Mouse (Mus musculus) CH12.LX (cell line): ENCODE data around the gene Med1. TPM values are rescaled to one million over a fixed set of nuclear protein-coding genes. Genes with fewer than 3 reads are reported as not detected.
"Not testable (repeated sequence)": the region's sequence is repeated elsewhere in the genome, so short reads cannot be mapped to it uniquely, and the experiment has no call there.

Experiments used
- DNase-seq: peaks from one replicate; pipeline ENCODE4 v3.0.0-alpha.2; 2013; ENCODE audit errors: extremely low read depth
- H3K27ac ChIP-seq: 2 replicates; pipeline ENCODE4 v1.5.1; 2012; ENCODE audit warnings: low read depth, mild to moderate bottlenecking, control low read depth, moderate library complexity; ENCODE audit not compliant: insufficient read depth
- H3K27me3 ChIP-seq: replicated peaks from 2 replicates; pipeline ENCODE3; 2012; ENCODE audit warnings: inconsistent platforms
- H3K36me3 ChIP-seq, 2 experiments: replicated peaks in 1 of 2; 2 replicates each; pipeline versions ENCODE3 to v1.6.1; 2012; ENCODE audit warnings: inconsistent platforms in 1 of 2, low read length in 1 of 2, mild to moderate bottlenecking in 1 of 2, mixed read lengths in 1 of 2, moderate library complexity in 1 of 2; ENCODE audit not compliant: control insufficient read depth in 1 of 2, insufficient read depth in 1 of 2
- H3K4me1 ChIP-seq, 2 experiments: 2 replicates each; pipeline ENCODE4 v1.6.1; 2012; ENCODE audit warnings: inconsistent platforms in 1 of 2, moderate library complexity in 1 of 2; ENCODE audit not compliant: insufficient read depth in 2 of 2, control insufficient read depth in 1 of 2
- H3K4me2 ChIP-seq: 2 replicates; pipeline ENCODE4 v1.6.1; 2012; ENCODE audit warnings: low read depth, mild to moderate bottlenecking, control low read depth; ENCODE audit not compliant: poor library complexity, insufficient read depth, severe bottlenecking
- H3K4me3 ChIP-seq, 3 experiments: fragments of 150-350 bp in 1 of 3; sonication (generic) in 1 of 3; replicated peaks in 1 of 3; 2 replicates each; pipeline versions ENCODE3 to v1.5.1; 2011 to 2012; ENCODE audit warnings: low read depth in 2 of 3, low read length in 2 of 3, mild to moderate bottlenecking in 2 of 3, moderate library complexity in 2 of 3, control low read depth in 1 of 3, improper control_type of control experiment in 1 of 3, inconsistent platforms in 1 of 3, mixed read lengths in 1 of 3; ENCODE audit not compliant: poor library complexity in 1 of 3
- H3K79me2 ChIP-seq: replicated peaks from 2 replicates; pipeline ENCODE4 v1.6.1; 2012; ENCODE audit warnings: mild to moderate bottlenecking, moderate library complexity; ENCODE audit not compliant: control insufficient read depth, poor library complexity, insufficient read depth, severe bottlenecking; ENCODE audit errors: extremely low read depth
- H3K9ac ChIP-seq: 2 replicates; pipeline ENCODE4 v1.6.1; 2012; ENCODE audit warnings: low read depth, mild to moderate bottlenecking, control low read depth, moderate library complexity; ENCODE audit not compliant: insufficient read depth
- H3K9me3 ChIP-seq: replicated peaks from 2 replicates; pipeline ENCODE3; 2012; ENCODE audit warnings: low read length, inconsistent platforms, mixed read lengths
- CHD1 ChIP-seq: IDR thresholded peaks from 2 replicates; pipeline ENCODE4 v1.6.1; 2012; ENCODE audit warnings: low read depth, low read length, improper control_type of control experiment, inconsistent platforms
- CTCF ChIP-seq, 2 experiments: IDR thresholded peaks in 1 of 2; conservative IDR thresholded peaks in 1 of 2; 2 replicates each; pipeline ENCODE4 v1.5.1; 2011 to 2012; ENCODE audit warnings: low read depth in 2 of 2, low read length in 2 of 2, improper control_type of control experiment in 1 of 2, inconsistent platforms in 1 of 2, mild to moderate bottlenecking in 1 of 2, moderate library complexity in 1 of 2
- HCFC1 ChIP-seq: IDR thresholded peaks from 2 replicates; pipeline ENCODE4 v1.6.1; 2012; ENCODE audit warnings: low read depth, mild to moderate bottlenecking, inconsistent platforms, low read length, improper control_type of control experiment
- JUND ChIP-seq: conservative IDR thresholded peaks from 2 replicates; pipeline ENCODE4 v1.6.1; 2011; ENCODE audit warnings: low read depth, low read length, improper control_type of control experiment
- POLR2AphosphoS2 ChIP-seq: IDR thresholded peaks from 2 replicates; pipeline ENCODE4 v1.6.1; 2011; ENCODE audit warnings: low read depth, low read length, improper control_type of control experiment
- SIN3A ChIP-seq: IDR thresholded peaks from 2 replicates; pipeline ENCODE4 v1.6.1; 2012; ENCODE audit warnings: low read length, improper control_type of control experiment, inconsistent platforms
- ZNF384 ChIP-seq: IDR thresholded peaks from 2 replicates; pipeline ENCODE4 v1.6.1; 2012; ENCODE audit warnings: low read depth, low read length, improper control_type of control experiment, inconsistent platforms
- dilution Hi-C: fragments of 300-500 bp; cut with MboI; formaldehyde crosslinking; loops from 2 replicates; pipeline ENCODE4 v1.14.3; 2020; ENCODE audit warnings: low sequenced_read_pairs; ENCODE audit not compliant: extremely low pct_unique_long_range_greater_than_20kb, extremely low pct_ligation_motif_present
- in situ Hi-C: fragments of 300-500 bp; cut with MboI; formaldehyde crosslinking; loops from 3 replicates; pipeline ENCODE4 v1.14.3; 2019; ENCODE audit warnings: low sequenced_read_pairs, low pct_ligation_motif_present, low pct_unique_long_range_greater_than_20kb, mixed read lengths
- polyA plus RNA-seq: library from polyadenylated mRNA; unstranded; fragments of >175 nt; gene quantifications from 2 replicates; pipeline ENCODE4 v1.2.1, GENCODE M21; 2012; ENCODE audit warnings: low read depth; ENCODE audit not compliant: insufficient read length
- total RNA-seq, 2 experiments: library from RNA; depleted of rRNA; stranded (reverse); fragments of 300-350 nt in 1 of 2; fragments of >200 nt in 1 of 2; gene quantifications; 2 replicates each; pipeline ENCODE4 v1.2.3; 2012 to 2014

The Med1 gene
- total and polyA plus RNA-seq, 3 experiments, result 28.8 to 58.9 (median 52.0) TPM

GRCm38 (mm10) chr11:98213311-98213710 is 20.2 kb upstream of the Med1 start:
- H3K4me3 ChIP-seq, result no peak overlapping the region
- H3K4me2 ChIP-seq, result no peak overlapping the region
- peaks cover 79% of the 10 kb centered on the region for H3K79me2 ChIP-seq
- H3K27ac ChIP-seq, result no peak overlapping the region
- no peaks in the 10 kb centered on the region for H3K27me3 ChIP-seq
- peaks cover 48 to 81% of the 10 kb centered on the region in 2 experiments for H3K36me3 ChIP-seq
- dilution Hi-C loops, result no loop called here
- no peak for TF ChIP-seq HCFC1
- no peaks in the 10 kb centered on the region for H3K9me3 ChIP-seq
- H3K9ac ChIP-seq, result no peak overlapping the region
- in situ Hi-C loops, result no loop called here
- DNase-seq, result no peak
- H3K4me1 ChIP-seq, result peaks cover 8 to 43% of the 10 kb centered on the region in 2 experiments; a peak in 3 of 4 replicates

DNA sequence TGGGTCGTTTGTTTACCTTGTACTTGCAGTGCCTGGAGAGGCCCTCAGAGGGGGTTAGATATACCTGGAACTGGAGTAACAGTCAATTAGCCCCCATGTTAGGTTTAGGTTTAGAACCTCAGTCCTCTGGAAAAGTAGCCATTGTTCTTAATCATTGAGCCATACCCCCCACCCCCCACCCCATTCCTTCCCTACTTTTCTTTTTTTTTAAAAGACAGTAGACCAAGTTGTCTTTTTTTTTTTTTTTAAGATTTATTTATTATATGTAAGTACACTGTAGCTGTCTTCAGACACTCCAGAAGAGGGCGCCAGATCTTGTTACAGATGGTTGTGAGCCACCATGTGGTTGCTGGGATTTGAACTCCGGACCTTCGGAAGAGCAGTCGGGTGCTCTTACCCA is 16.6 kb upstream of the Med1 start:
- H3K9me3 ChIP-seq, DNase-seq, dilution Hi-C loops, H3K27ac ChIP-seq, H3K9ac ChIP-seq, H3K4me2 ChIP-seq, in situ Hi-C loops, H3K4me3 ChIP-seq, H3K27me3 ChIP-seq: not testable (repeated sequence)
- Histone ChIP-seq H3K79me2 (peaks cover 79% of the 10 kb centered on the region), H3K36me3 (peaks cover 33 to 68% of the 10 kb centered on the region in 2 experiments), H3K4me1 (peaks cover 6 to 37% of the 10 kb centered on the region in 2 experiments; a peak in 3 of 4 replicates)
- peak; percentile 51; the same call in 1 of the 2 replicates for TF ChIP-seq ZNF384
- TF ChIP-seq CTCF (conservative IDR thresholded peaks at IDR 0.05 in 1 of 2, IDR thresholded peaks at IDR 0.05 in 1 of 2; ENCODE audit: low read depth in 2 of 2, low read length in 2 of 2), result peak in 1 of 2 experiments; percentile 28; a peak in 2 of 4 replicates

DNA sequence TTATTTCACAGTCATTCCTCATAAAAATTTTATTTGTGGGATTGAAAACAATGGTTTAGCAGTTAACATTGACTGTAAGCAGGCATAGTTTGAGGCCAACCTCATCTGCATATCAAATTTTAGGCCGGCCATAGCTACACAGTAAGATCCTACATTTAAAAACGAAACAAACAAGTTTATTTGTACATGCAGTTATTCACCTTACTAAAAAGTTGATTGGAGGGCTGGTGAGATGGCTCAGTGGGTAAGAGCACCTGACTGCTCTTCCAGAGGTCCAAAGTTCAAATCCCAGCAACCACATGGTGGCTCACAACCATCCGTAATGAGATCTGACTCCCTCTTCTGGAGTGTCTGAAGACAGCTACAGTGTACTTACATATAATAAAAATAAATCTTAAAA is 13.2 kb upstream of the Med1 start:
- H3K9me3 ChIP-seq, in situ Hi-C loops, H3K27ac ChIP-seq, DNase-seq, dilution Hi-C loops, H3K27me3 ChIP-seq: not testable (repeated sequence)
- Histone ChIP-seq H3K9ac (peak overlapping the region; percentile 88), H3K4me3 (peak overlapping the region; percentile 51 to 88 (median 86)), H3K4me2 (peak overlapping the region; percentile 97), H3K79me2 (peaks cover 67% of the 10 kb centered on the region), H3K4me1 (peaks cover 6 to 32% of the 10 kb centered on the region in 2 experiments; a peak in 3 of 4 replicates), H3K36me3 (peaks cover 18 to 40% of the 10 kb centered on the region in 2 experiments)
- peak in 1 of 2 experiments; percentile 33; a peak in 1 of 4 replicates for TF ChIP-seq CTCF (conservative IDR thresholded peaks at IDR 0.05 in 1 of 2, IDR thresholded peaks at IDR 0.05 in 1 of 2; ENCODE audit: low read depth in 2 of 2, low read length in 2 of 2)
- TF ChIP-seq SIN3A, result peak; percentile 75; the same call in 1 of the 2 replicates

DNA sequence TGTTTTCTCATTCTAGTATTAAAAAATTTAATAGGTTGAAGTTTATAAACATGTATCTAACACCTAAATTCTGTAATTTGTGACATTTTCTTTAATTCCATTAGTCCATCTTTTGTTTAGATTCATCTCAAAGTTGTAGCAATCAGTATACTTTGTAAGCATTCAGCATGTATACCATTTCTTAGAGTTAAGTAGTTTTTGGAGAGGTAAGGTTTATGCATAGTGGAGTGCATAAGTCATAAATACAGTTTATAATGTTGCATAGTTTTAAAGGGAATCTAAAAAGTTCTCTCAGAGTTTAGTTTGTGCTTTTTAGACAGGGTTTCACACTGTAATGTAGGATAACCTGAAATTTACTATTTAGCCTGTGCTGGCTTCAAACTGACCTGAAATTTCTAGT is 12.4 kb upstream of the Med1 start:
- Histone ChIP-seq H3K27ac (no peak overlapping the region), H3K79me2 (peaks cover 62% of the 10 kb centered on the region), H3K36me3 (peaks cover 12 to 32% of the 10 kb centered on the region in 2 experiments), H3K4me2 (no peak overlapping the region), H3K4me3 (peak overlapping the region in 2 of 3 experiments; percentile 86 to 88), H3K27me3 (no peaks in the 10 kb centered on the region), H3K4me1 (peaks cover 2 to 34% of the 10 kb centered on the region in 2 experiments; a peak in 3 of 4 replicates), H3K9ac (peak overlapping the region; percentile 88; the same call in 1 of the 2 replicates), H3K9me3 (no peaks in the 10 kb centered on the region)
- dilution Hi-C loops, result no loop called here
- TF ChIP-seq CHD1 (peak; percentile 90; the same call in 1 of the 2 replicates), JUND (no peak), POLR2AphosphoS2 (no peak)
- no peak for DNase-seq
- in situ Hi-C loops, result no loop called here
